Mouse (Mus musculus): ENCODE results near the gene Zfp112.
"Not testable (repeated sequence)": the region's sequence is repeated elsewhere in the genome, so short reads cannot be mapped to it uniquely, and the experiment has no call there.

The Zfp112 gene

DNA sequence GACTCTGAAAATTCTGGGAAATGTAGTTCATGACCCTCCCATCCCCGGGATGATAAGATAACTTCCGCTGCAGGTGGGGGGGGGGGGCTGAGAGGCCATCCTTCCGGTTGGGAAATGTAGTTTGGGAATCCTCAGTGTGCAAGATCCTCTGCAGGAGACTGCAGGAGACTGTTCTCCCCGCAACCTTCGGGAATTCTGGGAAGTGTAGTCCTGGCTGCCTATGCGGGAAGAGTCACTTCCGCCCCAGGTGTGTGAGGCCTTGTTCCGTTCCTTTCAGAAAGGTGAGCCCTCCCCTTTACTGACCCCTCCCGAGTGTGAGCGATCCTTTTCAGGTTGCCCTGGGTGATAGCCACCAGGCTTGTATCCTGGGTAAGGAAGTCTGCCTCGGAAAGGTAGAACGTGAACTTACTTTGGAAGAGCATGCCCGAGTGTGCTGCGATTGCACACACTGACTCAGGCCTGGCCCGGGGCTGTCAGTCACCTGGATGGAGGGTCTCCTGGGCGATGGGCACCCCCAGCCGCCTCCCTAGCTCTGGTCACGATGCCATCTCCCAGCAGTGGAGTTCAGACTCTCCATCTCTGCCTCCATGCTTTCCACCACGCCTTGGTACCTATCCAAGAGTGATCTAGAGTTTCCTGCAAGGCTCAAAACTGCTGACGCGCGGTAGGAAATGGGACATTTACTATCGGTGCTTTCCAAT, at the start of gene Zfp112:
Gene Zfp112, plus strand, starts transcription at position 159 of the 701 bp plus-strand sequence.
- peak; percentile 56 for DNase-seq (ENCODE audit: low spot score)

DNA sequence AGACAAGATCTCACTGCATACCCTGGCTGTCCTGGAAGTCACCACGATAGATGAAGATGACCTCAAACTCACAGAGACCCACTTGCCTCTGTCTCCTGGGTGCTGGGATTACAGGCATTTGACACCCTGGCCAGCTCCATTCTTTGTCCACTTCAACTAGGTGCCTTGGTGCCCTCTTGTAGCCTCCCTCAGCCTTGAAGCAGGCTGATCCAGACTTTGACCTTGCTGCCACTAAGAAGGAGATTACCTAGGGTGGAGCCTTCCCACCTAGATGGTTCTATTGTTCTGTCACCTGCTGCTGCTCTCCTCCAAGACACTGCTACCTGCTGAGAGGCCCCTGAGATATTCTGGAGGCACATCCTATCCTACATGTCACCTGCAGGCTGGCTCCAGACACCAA, 37.7 kb upstream of the Zfp112 start:
- not testable (repeated sequence) for DNase-seq (ENCODE audit: low spot score)

DNA sequence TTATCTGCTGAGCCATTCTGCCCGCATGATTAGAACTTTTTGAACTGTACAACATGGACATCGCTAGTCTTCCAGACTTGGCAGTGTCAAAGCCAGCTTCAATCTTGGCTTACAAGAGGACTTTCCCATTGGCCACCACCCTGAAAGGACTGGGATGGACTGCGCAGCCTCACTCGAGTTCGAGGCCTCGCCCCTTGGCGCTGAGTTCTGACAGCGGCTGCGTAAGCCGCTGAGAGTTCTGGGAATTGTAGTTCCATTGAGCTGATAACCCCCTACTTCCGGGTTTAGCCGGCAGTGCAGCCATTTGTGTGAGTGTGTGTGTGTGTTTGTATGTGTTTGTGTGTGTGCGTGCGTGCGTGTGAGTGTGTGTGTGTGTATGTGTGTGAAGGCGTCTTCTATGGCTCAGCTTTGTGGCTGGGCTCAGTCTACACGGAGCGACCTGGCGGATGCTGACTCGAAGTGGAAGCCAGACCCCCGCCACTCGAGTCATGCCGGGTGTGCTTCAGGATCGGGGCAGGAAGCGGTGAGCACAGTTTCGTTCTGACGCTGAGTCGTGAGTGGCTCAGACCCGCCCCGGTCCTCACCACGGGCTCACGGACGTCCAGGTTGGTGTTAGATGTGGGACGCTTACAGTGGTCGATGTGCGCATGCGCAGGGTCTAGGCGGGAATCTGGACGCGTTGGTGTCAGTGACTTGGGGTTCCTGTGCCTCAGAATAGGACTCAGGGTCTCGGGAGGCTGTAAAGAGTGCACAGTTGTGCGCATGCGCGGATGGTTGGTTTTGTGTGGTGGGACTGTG, 30.3 kb upstream of the Zfp112 start, which contains the start of gene Zfp180:
Gene Zfp180, plus strand, starts transcription at position 291 of the 798 bp plus-strand sequence.
- peak; percentile 86 for DNase-seq (ENCODE audit: low spot score)

GRCm38 (mm10) chr7:24082457-24083235, 29.5 kb upstream of the Zfp112 start:
- DNase-seq (ENCODE audit: low spot score), result no peak

GRCm38 (mm10) chr7:24086871-24087270, 25.2 kb upstream of the Zfp112 start:
- no peak for DNase-seq (ENCODE audit: low spot score)

- DNase-seq (ENCODE audit: low spot score), result no peak
These were observed 24.5 kb upstream of the Zfp112 start for GRCm38 (mm10) chr7:24087485-24088125.

DNA sequence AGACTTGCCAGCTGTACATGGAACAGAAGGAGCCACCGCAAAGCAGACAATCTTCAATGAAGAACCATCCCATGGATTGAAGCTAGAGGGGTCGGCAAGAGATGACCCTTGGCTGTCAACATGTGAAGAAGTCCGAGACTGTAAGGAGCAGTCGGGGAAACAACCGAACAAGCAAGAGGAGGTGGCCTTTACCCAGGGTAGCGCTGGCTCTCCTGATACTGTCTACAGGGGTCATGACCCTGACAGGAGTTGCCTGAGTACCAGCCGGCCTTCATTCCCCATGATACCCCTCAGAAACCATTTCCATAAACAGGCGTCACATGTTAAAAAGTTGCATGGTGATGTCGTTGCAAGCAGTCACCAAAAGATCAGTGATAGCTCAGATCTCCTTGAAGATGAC, 7.7 kb upstream of the Zfp112 start:
- no peak for DNase-seq (ENCODE audit: low spot score)

- no peak for DNase-seq (ENCODE audit: low spot score)
These were observed 6.9 kb upstream of the Zfp112 start for GRCm38 (mm10) chr7:24105144-24105703.

GRCm38 (mm10) chr7:24110839-24111238, 1.3 kb upstream of the Zfp112 start:
- DNase-seq (ENCODE audit: low spot score), result no peak

DNA sequence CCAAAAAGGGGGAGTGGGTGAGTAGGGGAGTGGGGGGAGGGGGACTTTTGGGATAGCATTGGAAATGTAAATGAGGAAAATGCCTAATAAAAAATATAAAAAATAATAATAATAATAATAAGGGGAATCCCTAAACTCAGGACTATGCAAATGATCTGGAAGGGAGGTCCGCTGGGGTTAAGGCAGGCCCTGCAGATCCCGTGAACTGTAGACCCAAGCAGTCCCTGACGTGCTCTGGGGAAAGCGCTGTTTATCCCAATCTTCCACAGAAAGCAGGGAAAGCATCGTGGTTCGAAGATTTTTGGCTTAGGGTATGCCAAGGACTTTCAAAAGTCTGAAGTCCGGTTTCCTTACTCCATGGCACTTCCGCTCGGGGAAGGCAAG, 350 bp upstream of the Zfp112 start:
- DNase-seq (ENCODE audit: low spot score), result no peak

DNA sequence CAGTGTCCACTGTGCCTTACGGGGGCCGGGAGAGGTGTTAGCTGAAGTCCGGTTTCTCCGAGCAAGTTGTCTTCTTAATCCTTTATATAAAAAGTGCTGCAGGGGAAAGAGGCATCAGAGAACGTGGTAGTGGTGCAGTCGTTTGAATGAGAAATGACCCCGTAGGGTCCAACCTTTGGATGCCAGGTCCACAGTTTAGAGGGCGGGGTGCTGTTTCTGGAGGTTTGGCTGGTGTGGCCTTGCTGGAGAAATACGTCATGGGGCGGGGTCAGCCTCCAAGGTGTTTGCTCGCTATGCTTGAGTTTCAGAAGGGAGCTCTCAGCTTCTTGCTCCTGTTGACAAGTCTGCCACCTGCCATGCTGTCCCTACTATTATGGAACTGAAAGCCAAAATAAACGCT, 887 bp downstream of the Zfp112 start:
- peak; percentile 48 for DNase-seq (ENCODE audit: low spot score)

GRCm38 (mm10) chr7:24116655-24117054, 4.5 kb downstream of the Zfp112 start:
- no peak for DNase-seq (ENCODE audit: low spot score)

- no peak for DNase-seq (ENCODE audit: low spot score)
These were observed 21.4 kb downstream of the Zfp112 start for GRCm38 (mm10) chr7:24133425-24133995.

DNA sequence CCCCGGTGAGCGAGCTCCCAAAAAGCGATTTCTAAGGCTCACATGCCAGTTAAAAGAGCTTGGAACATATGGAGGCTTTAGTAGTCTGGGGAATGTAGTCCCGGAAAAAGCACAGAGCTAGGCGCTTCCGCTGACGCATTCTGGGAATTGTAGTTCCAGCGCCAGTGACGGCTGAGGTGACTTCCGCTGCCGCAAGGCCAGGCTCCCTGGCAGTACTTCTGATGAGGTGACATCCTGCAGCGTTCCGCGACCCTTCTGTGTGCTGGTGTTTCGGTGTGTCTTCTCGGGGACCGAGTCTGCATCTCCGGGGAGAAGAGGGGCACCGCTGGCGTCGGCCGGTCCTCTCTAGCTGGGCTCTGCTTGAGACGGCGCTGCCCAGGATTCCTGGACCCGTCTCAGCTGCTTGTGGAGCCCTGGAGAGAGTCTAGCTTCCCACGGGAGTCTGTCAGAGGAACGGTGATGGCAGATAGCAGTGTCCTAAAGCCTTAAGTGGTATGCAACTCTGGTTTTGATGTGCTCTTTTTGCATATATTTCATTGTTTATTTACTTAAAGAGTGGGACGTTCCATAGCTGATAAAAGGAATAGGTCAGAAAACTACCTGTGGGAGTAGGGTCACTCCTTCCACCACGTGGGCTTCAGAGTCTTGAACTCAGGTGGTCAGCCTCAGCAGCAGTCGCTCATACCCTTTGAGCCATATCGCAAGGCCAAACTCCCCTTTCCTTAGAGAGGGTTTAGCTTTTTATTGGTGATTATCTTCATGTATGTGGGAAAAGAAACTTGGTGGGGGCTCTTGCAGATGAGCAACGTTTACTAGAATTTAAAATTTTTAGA, 22.1 kb downstream of the Zfp112 start, which contains the start of gene Zfp235:
Gene Zfp235, plus strand, starts transcription at position 174 of the 833 bp plus-strand sequence.
- DNase-seq (ENCODE audit: low spot score), result peak; percentile 69

- DNase-seq (ENCODE audit: low spot score), result no peak
These were observed 30.5 kb downstream of the Zfp112 start for GRCm38 (mm10) chr7:24142566-24142965.

GRCm38 (mm10) chr7:24153272-24153671, 41.2 kb downstream of the Zfp112 start:
- no peak for DNase-seq (ENCODE audit: low spot score)

DNA sequence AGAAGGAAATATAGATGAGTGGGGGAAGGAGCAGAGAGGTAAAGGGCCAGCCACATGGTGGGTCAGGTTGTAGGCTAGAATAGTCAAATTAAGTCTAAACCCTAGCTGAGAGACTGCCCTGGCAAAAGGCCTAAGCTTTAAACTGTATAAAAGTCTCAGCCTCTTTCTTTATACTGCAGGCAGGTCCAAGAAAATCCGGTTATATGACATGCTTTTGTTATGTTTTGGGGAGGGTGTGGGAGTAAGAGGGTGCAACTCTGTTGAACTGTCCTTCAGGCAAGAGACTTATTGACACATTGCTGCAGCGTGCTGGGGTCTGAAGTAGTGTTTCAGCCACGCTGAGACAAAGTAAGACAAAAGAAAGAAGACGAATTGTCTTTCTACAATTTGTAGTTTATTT, 60.1 kb downstream of the Zfp112 start:
- no peak for DNase-seq (ENCODE audit: low spot score)

- DNase-seq (ENCODE audit: low spot score), result peak; percentile 46
These were observed 62.7 kb downstream of the Zfp112 start, which contains the start of gene Zfp114 for GRCm38 (mm10) chr7:24174618-24175336. Gene Zfp114, plus strand, starts transcription at chr7:24175060.

DNA sequence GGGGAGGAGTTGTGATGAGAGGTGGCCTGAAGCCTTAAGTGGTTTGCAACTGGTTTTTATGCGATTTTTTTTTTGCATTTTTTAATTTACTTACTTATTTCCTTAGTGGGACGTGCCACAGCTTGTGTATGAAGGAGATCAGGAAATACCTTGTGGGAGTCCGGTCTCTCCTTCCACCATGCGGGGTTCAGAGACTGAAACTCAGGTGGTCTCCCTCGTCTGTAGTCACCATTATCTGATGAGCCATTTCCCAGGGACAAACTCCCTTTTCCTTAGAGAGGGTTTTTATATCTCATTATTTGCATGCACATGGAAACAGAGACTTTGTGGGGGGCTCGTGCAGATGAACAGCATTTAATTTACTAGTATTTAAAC, 63.2 kb downstream of the Zfp112 start:
- no peak for DNase-seq (ENCODE audit: low spot score)

Data from urinary bladder, postnatal 25 days (tissue).